Mouse (Mus musculus): ENCODE results near the gene Bnip2.

DNA sequence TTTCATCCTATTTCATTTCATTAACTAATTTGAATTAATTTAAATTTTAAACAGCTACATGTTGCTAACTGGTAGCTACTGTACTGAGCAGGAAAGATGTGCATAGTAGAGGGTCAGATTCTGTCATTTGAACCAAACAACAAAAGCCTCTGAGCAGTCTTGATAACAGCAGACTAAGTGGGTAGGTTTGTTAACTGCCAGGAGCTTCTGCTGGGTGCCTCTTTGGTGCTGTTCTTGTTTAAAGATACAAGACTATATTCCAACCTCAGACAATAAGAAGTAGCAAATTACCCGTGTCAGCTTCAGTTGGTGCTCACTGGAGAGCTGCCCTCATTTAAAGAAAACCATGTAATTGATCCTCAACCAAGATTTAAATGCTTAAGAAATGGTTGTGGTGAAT, 32.3 kb downstream of the Bnip2 start:
- TF ChIP-seq KAT2A (IDR thresholded peaks at IDR 0.05; ENCODE audit: insufficient replicate concordance, low read length) (no peak), CTCF (conservative IDR thresholded peaks at IDR 0.05 in 1 of 2, IDR thresholded peaks at IDR 0.05 in 1 of 2; ENCODE audit: low read depth in 2 of 2, low read length in 2 of 2) (no peak), POLR2A (IDR thresholded peaks at IDR 0.05; ENCODE audit: low read depth, low read length) (no peak), CHD2 (IDR thresholded peaks at IDR 0.05; ENCODE audit: low read length) (no peak), POLR2AphosphoS2 (IDR thresholded peaks at IDR 0.05; ENCODE audit: low read depth, low read length) (no peak), USF1 (IDR thresholded peaks at IDR 0.05; ENCODE audit: low read depth, low read length) (no peak), E2F4 (IDR thresholded peaks at IDR 0.05; ENCODE audit: insufficient replicate concordance, low read depth, low read length) (no peak), EP300 (IDR thresholded peaks at IDR 0.05; ENCODE audit: low read length) (no peak), IRF4 (IDR thresholded peaks at IDR 0.05; ENCODE audit: low read depth, low read length) (no peak), MAZ (IDR thresholded peaks at IDR 0.05; ENCODE audit: low read depth, low read length) (no peak), SIN3A (IDR thresholded peaks at IDR 0.05; ENCODE audit: low read length) (no peak)

All from CH12.LX (cell line).